Comparison of ENCODE assay signal across 10 mouse cellular contexts in genomic region chr2:170400666-170401065, GRCm38 (mm10). TPM values are rescaled to one million over a fixed set of nuclear protein-coding genes. Genes with fewer than 3 reads are reported as not detected.
DNase-seq lines count a peak whose midpoint lies in the region; ATAC-seq and TF ChIP-seq lines count a peak whose summit lies in the region.
"Had no signal": no experiment of that assay in that cellular context is flagged by ENCODE, and none has a peak within 500 bp of the region (broad histone marks: within the 10 kb centered on the region; RNA-seq: fewer than 3 reads in every experiment).

No protein-coding gene starts in this region.

- no peaks in the 10 kb centered on the region for H3K27me3 ChIP-seq in lung, postnatal 0 days (replicated peaks; ENCODE audit: insufficient read depth, low read length)
- H3K27me3 ChIP-seq in forebrain, embryonic 16.5 days (replicated peaks; ENCODE audit: control insufficient read depth, insufficient read depth, low read length): no peaks in the 10 kb centered on the region
- peaks cover 7% of the 10 kb centered on the region for H3K27me3 ChIP-seq in liver, embryonic 15.5 days
- H3K27me3 ChIP-seq in stomach, embryonic 15.5 days (replicated peaks): no peaks in the 10 kb centered on the region
- H3K27me3 ChIP-seq: liver, embryonic 13.5 days; Patski had no signal

- H3K27ac ChIP-seq in lung, postnatal 0 days (ENCODE audit: low read length): no peak overlapping the region
- 0 out of 2 replicates have a peak overlapping the region, but pooled peaks have one; percentile 45 for H3K27ac ChIP-seq in forebrain, embryonic 16.5 days (ENCODE audit: low read length)
- H3K27ac ChIP-seq in liver, embryonic 15.5 days (replicated peaks): no peak overlapping the region
- H3K27ac ChIP-seq in stomach, embryonic 15.5 days: no peak overlapping the region
- H3K27ac ChIP-seq: liver, embryonic 13.5 days had no signal

- H3K9ac ChIP-seq in lung, postnatal 0 days (replicated peaks; ENCODE audit: low read depth): no peak overlapping the region
- H3K9ac ChIP-seq in forebrain, embryonic 16.5 days (replicated peaks; ENCODE audit: low read depth, low read length): no peak overlapping the region
- no peak overlapping the region for H3K9ac ChIP-seq in liver, embryonic 15.5 days
- no peak overlapping the region for H3K9ac ChIP-seq in stomach, embryonic 15.5 days
- H3K9ac ChIP-seq: liver, embryonic 13.5 days had no signal

- no peak overlapping the region for H3K4me3 ChIP-seq in lung, postnatal 0 days (ENCODE audit: low read depth, low read length)
- no peak overlapping the region; the same call in 1 of the 2 replicates for H3K4me3 ChIP-seq in forebrain, embryonic 16.5 days (replicated peaks; ENCODE audit: low read length)
- H3K4me3 ChIP-seq in liver, embryonic 15.5 days (replicated peaks): no peak overlapping the region
- H3K4me3 ChIP-seq in stomach, embryonic 15.5 days (replicated peaks): peak overlapping the region; percentile 34

- TF ChIP-seq EP300 in lung, postnatal 0 days (IDR thresholded peaks at IDR 0.05): no peak

- WGBS in lung, postnatal 0 days: 3% methylated on average over 10 of the region's 10 CpGs
- WGBS in forebrain, embryonic 16.5 days: 3% methylated on average over 10 of the region's 10 CpGs
- 6% methylated on average over 10 of the region's 10 CpGs for WGBS in liver, embryonic 15.5 days (ENCODE audit: insufficient replicate concordance)
- WGBS in stomach, embryonic 15.5 days: 6% methylated on average over 10 of the region's 10 CpGs

- no peaks in the 10 kb centered on the region for H3K9me3 ChIP-seq in lung, postnatal 0 days (ENCODE audit: low read length)
- no peaks in the 10 kb centered on the region for H3K9me3 ChIP-seq in forebrain, embryonic 16.5 days (ENCODE audit: control insufficient read depth, low read length)
- H3K9me3 ChIP-seq in liver, embryonic 15.5 days (replicated peaks): no peaks in the 10 kb centered on the region
- H3K9me3 ChIP-seq in stomach, embryonic 15.5 days: no peaks in the 10 kb centered on the region

- peak overlapping the region; percentile 52 for H3K4me2 ChIP-seq in lung, postnatal 0 days (replicated peaks; ENCODE audit: low read depth, low read length)
- peak overlapping the region; percentile 51 for H3K4me2 ChIP-seq in forebrain, embryonic 16.5 days (ENCODE audit: low read length)
- peak overlapping the region; percentile 52 for H3K4me2 ChIP-seq in liver, embryonic 15.5 days
- peak overlapping the region; percentile 71 for H3K4me2 ChIP-seq in stomach, embryonic 15.5 days

- ATAC-seq in lung, postnatal 0 days: no peak
- no peak for ATAC-seq in forebrain, embryonic 16.5 days
- no peak for ATAC-seq in liver, embryonic 15.5 days (ENCODE audit: insufficient read depth)
- no peak for ATAC-seq in stomach, embryonic 15.5 days (ENCODE audit: insufficient read depth, low FRiP score, low read depth)
- ATAC-seq in activated CD4-positive, CD25-positive, alpha-beta regulatory T cell, adult 4 months: no peak
- ATAC-seq: Patski had no signal

- no peak for DNase-seq in lung, postnatal 0 days (ENCODE audit: low spot score)
- no peak for DNase-seq in lung, adult 18-20 months
- no peak for DNase-seq in cerebellum, postnatal 4 days (ENCODE audit: low spot score in 2 of 2)
- no peak for DNase-seq in kidney, adult 18-20 months

- no peak for TF ChIP-seq CTCF in lung, postnatal 0 days (IDR thresholded peaks at IDR 0.05)

- H3K4me1 ChIP-seq in lung, postnatal 0 days (ENCODE audit: insufficient read depth, low read depth, low read length): no peaks in the 10 kb centered on the region
- peaks cover 19% of the 10 kb centered on the region for H3K4me1 ChIP-seq in forebrain, embryonic 16.5 days (replicated peaks; ENCODE audit: control insufficient read depth, insufficient read depth, low read length)
- no peaks in the 10 kb centered on the region; the same call in 1 of the 2 replicates for H3K4me1 ChIP-seq in liver, embryonic 15.5 days (replicated peaks)
- H3K4me1 ChIP-seq in stomach, embryonic 15.5 days: 0 out of 2 replicates have a peak, but pooled peaks cover 15% of the 10 kb centered on the region

- no peaks in the 10 kb centered on the region for H3K36me3 ChIP-seq in lung, postnatal 0 days (ENCODE audit: insufficient read depth, low read length)
- H3K36me3 ChIP-seq in forebrain, embryonic 16.5 days (ENCODE audit: control insufficient read depth, insufficient read depth): no peaks in the 10 kb centered on the region
- no peaks in the 10 kb centered on the region for H3K36me3 ChIP-seq in liver, embryonic 15.5 days (replicated peaks)
- H3K36me3 ChIP-seq in stomach, embryonic 15.5 days: no peaks in the 10 kb centered on the region
- H3K36me3 ChIP-seq: liver, embryonic 13.5 days had no signal

RNA-seq across cellular contexts. Expression of gene Bcas1, which starts 27.0 kb away (rescaled TPM):
- 3.0 and 3.1 TPM in 2 replicates for polyA plus RNA-seq in lung, postnatal 0 days (2015; fragmentation: Nextera tagmentation; extraction: Ambion mirVana)
- 1.9 TPM in 2 replicates for polyA plus RNA-seq in forebrain, embryonic 16.5 days (2015; fragmentation: Nextera tagmentation; extraction: Ambion mirVana)
- polyA plus RNA-seq in liver, embryonic 15.5 days (2015; fragmentation: Nextera tagmentation; extraction: Ambion mirVana): 7.0 and 7.2 TPM in 2 replicates
- 3.0 and 4.5 TPM in 2 replicates for polyA plus RNA-seq in stomach, embryonic 15.5 days (2015; fragmentation: Nextera tagmentation; extraction: Ambion mirVana)
- 1 to 10 TPM; 3.0 to 4.4 TPM for polyA plus RNA-seq in activated CD4-positive, CD25-positive, alpha-beta regulatory T cell, adult 4 months (2017; shearing (Covaris generic))
- polyA plus RNA-seq: Patski had no signal
